Mouse (Mus musculus) brain, embryonic 14.5 days (tissue): ENCODE results near the gene C77080. TPM values are rescaled to one million over a fixed set of nuclear protein-coding genes. Genes with fewer than 3 reads are reported as not detected.

Source experiments
- DNase-seq: peaks from one replicate; pipeline ENCODE4 v3.0.0-alpha.2; 2011; ENCODE audit warnings: low read depth
- CTCF ChIP-seq: fragments of 200-500 bp; IDR thresholded peaks from 2 replicates; pipeline ENCODE4 v1.5.1; 2012; ENCODE audit warnings: inconsistent platforms, mild to moderate bottlenecking, moderate library complexity, borderline replicate concordance; ENCODE audit not compliant: insufficient read depth, insufficient read length; ENCODE audit errors: extremely low read depth
- POLR2A ChIP-seq: fragments of 200-500 bp; IDR thresholded peaks from 2 replicates; pipeline ENCODE4 v1.6.1; 2012; ENCODE audit warnings: mild to moderate bottlenecking, inconsistent platforms, borderline replicate concordance; ENCODE audit not compliant: poor library complexity, insufficient read depth, insufficient read length, severe bottlenecking; ENCODE audit errors: extremely low read depth
- polyA plus RNA-seq: library from polyadenylated mRNA; depleted of rRNA; stranded (reverse); fragments of >200 nt; gene quantifications from 2 replicates; pipeline ENCODE4 v1.2.3, GENCODE M21; 2012; rRNA removed

C77080 gene
- 12.2 and 15.9 TPM in 2 replicates for polyA plus RNA-seq

DNA sequence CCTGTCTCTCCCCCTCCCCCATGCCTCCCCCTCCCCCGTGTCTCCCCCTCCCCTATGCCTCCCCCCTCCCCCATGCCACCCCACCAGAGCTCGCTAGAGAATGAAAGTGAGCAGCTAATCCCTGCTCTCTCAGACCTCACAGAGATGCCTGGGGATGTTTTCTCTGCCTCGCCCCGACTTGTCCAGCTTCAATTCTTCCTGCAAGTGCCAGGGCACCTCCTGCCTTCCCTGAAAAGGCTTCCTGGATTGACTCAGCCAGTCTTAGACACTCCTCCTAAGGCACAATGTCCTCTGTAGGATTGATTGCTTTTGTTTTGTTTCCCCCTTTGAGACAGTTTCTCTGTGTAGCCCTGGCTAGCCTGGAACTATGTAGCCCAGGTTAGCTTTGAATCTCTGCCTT lies at the start of gene C77080:
C77080 (minus strand) TSS at position 209 of the 400 bp plus-strand sequence.
- TF ChIP-seq POLR2A: no peak
- no peak for TF ChIP-seq CTCF
- DNase-seq: no peak

DNA sequence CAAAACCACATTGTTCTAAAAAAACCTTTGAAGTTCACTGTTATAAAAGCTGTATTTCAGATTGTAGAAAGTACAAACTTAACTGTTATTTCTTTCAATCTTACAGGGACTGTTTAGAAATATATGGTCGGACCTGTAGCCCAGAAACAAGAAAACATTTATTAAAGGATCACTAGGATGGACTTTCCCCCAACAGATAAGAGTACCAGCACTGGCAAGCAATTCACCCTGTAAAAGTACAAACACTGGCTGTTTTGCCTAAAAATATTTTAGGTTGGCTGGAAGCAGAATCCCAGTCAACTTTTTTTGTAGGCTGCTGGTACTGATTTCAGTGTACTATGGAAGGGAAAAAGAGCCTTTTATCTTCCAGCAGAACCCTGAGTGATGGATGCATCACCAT lies 46.7 kb upstream of the C77080 start:
- DNase-seq: no peak
- TF ChIP-seq CTCF: no peak
- TF ChIP-seq POLR2A: no peak

DNA sequence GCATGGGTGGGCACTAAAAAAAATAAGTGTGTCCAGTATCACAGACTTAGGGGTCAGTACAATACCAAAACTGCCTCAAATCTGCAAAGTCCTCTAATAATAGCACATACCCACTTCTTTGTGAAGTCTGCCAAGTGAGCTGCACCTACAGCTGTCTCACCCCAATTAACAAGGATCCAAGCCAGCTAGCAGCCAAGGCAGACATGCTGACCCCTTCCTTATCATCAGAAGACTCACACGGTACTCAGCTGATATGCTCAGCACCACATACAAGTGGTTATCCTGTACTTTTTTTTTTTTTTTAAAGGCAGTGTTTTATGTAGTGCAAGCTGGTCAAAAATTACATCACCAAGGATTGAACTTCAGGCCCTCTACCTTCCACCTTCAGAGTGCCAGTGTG lies 43.1 kb upstream of the C77080 start:
- TF ChIP-seq CTCF (no peak), POLR2A (no peak)
- DNase-seq: no peak

DNA sequence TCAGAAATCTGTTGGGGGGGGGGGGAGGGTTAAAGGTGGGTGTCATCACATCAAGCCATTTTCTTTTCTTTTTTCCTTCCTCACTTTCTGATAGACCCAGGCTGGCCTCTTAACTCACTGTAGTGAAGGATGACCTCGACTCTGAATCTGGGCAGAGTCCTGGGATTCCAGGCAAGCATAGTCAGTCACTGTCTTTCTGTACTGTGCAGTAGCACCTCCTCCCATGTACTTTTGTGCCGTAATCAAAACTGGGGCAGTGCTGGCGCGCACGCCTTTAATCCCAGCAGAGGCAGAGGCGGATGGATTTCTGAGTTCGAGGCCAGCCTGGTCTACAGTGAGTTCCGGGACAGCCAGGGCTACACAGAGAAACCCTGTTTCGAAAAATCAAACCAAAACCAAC lies 42.6 kb upstream of the C77080 start:
- no peak for DNase-seq
- TF ChIP-seq CTCF: no peak

DNA sequence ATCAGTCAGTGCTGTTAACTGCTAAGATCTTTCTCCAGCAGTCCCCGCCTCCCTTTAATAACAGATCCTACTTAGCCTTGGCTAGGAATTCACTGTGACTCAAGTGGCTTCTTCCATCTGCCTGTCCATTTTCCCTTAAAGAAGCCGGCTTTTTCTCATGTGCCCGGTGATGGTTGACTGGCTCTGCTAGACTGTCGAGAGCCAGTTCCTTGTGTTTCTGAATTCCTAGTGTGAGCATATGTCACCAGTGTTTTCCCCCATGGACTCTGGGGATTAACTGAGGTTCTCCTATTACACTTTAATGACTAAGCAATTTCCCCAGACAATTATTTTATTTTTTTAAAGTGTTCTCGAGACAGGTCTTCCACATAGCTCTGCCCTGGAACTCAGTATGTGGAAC lies 42.2 kb upstream of the C77080 start:
- TF ChIP-seq CTCF: no peak
- no peak for TF ChIP-seq POLR2A
- DNase-seq: peak; percentile 11

DNA sequence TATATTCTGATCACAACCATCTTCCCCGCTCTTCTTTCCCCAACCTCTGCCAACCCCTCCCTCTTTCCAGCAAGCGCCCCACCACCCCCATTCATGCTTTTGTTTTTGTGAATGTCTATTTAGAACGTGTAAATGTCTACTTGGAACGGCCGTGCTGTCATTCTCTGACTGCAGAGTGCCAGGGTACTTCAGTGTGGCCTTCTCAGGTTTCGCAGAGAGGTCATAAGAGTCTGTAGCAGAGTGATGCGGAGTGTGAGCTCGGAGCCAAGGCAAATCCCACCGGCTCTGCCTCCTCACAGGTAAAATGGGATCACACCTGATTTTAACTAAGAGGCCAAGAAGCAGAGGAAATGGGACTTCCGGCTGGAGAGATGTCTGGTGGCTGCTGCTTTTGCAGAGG lies 37.9 kb upstream of the C77080 start:
- TF ChIP-seq POLR2A (no peak), CTCF (no peak)
- DNase-seq: peak; percentile 36

DNA sequence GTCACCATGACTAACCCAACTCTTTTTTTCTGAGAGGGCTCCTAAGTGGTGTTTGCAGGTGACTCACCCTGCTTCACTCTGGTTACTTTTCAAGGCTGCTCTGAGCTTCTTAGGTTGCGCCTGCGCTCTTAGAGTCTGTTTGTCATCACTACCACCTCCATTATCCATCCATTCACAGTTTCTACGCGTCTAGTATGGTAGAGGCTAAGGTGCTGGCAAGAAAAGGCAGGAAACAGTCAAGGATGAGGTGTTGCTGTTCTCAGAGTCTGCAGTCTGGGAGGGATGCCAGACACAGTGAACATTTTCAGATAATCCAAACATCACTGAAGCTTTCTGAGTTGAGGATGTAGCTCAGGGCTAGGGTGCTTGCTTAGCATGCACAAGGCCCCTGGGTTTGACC lies 36.5 kb upstream of the C77080 start:
- no peak for DNase-seq
- TF ChIP-seq POLR2A (no peak), CTCF (no peak)

DNA sequence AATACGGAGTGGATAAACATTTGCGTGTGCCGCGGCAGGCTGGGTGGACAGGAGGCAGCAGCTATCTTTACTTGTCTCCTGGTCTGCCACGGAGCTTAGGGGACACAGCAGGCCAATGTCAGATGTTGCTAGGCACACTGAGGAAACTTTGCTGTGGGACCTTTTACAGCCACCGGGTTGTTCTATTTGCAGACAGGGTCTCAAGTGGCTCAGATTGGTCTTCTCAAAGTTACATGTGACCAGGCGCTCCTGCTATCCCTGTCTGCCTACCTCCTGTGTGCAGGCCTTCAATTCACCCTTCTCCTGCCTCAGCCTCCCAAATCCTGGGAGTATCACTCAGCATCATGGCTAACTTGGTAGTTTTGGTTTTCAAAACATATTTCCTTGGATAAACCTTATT lies 34.9 kb upstream of the C77080 start:
- no peak for DNase-seq
- no peak for TF ChIP-seq CTCF
- TF ChIP-seq POLR2A: no peak

DNA sequence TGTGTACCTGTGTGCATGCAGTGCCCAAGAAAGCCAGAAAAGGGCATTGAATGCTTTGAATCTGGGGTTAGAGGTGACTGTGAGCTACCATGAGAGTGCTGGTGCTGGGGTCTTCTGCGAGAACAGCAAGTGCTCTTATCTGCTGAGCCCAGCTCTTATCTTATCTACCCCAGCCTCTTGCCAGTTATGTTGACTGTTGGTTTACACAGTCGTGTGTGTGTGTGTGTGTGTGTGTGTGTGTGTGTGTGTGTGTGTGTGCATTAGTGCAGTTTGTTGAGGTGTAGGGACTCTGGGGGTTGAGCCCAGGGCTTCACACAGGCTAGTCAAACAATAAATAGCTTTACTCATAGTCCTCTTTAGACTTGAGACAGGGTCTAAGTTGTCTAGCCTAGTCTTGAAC lies 34.0 kb upstream of the C77080 start:
- DNase-seq: no peak

DNA sequence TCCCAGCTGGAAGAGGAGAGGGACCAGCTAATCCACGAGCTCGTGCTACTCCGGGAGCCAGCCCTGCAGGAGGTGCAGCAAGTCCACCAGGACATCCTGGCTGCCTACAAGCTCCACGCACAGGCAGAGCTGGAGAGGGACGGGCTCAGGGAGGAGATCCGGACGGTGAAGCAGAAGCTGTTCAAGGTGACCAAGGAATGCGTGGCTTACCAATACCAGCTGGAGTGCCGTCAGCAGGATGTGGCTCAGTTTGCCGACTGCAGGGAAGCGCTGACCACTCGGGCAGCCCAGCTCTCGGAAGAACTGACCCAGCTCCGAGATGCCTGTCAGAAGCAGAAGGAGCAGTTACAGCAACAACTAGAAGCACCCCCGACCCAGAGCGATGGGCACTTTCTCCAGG lies 32.5 kb upstream of the C77080 start:
- no peak for DNase-seq
- no peak for TF ChIP-seq CTCF
- no peak for TF ChIP-seq POLR2A

More for the DNA sequence above, 34.0 kb upstream of the C77080 start:
- TF ChIP-seq POLR2A: no peak
- no peak for TF ChIP-seq CTCF

DNA sequence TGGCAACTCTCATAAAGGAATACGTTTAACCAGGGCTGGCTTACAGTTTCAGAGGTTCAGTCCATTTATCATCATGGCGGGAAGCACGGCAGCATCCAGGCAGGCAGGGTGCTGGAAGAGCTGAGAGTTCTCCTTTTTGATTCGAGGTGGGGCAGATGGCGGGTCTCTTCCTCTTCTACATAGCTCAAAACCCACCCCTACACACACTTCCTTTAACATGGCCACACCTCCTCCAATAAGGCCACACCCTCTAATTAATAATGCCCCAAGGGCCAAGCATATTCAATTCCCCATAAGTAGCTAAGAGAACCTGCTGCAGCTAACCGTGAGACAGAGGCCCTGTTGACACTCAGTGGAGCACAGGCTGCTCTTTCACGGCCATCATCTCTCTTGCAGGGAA lies 31.6 kb upstream of the C77080 start:
- no peak for DNase-seq

DNA sequence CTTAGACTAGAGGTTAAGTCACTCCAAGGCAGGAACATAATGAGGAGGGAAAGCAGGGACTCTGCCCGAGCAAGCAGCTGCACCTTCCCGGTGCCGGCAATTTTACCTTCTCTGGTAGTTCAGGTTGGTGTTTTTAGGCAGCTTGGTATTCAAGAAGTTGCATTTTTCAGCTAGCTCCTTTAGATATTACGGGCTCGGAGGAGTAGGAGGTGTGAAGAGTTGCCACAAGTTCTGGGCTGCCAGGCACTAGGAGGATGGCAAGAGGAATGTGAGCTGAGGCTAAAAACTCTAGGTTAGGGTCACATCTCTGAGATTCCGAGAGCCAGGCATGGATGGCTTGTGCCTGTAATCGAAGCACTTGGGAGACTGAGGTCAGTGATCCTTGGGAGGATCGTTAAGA lies 28.5 kb upstream of the C77080 start:
- no peak for DNase-seq
- no peak for TF ChIP-seq CTCF
- TF ChIP-seq POLR2A: no peak

More for the DNA sequence above, 31.6 kb upstream of the C77080 start:
- TF ChIP-seq POLR2A (no peak), CTCF (no peak)

DNA sequence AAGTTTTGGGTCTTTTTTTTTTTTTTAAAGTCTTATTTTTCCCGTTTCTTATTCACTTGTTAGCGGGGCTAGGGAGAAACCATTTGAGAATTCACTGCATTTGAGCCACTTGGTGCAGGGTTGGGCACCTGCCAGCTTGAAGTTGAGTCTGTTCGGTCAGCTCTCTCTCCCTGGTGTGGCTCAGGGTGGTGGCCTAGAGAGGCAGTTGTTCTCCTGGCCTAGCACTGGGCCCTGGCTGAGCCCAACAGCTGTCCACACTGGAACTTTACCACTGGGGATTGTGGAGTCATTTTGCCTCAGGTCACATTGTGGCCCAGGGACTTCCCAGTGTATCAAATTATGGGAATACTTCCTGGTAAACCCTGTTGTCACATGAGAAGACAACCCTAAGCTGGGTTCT lies 26.9 kb upstream of the C77080 start:
- no peak for DNase-seq
- TF ChIP-seq POLR2A: no peak
- no peak for TF ChIP-seq CTCF

DNA sequence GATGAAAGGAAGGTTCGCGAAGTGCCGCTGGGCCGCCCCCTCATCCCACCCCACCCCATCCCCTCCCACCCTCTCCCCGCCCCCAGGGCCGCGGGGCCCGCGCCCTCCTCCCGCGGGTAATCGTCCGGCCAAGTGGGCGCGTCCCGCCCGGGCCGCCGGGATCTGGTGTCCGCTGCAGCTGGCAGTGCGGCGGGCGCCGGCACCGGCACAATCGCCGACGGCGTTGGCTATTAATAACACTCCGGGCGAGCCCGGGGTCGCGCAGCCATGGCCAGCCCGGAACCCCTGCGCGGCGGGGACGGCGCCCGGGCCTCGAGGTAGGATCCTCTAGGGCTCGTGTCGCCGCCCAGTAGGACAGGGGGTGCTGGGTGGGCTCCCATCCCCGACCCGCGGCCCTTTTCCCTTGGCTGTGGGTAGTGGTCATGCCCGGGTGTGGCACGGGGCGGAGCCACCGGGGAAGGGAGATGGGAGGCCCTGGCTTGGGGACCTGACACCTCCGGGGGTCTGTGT lies 26.3 kb upstream of the C77080 start, which contains the start of gene Sync:
Sync (plus strand) TSS at position 146 of the 510 bp plus-strand sequence.
- DNase-seq: peak; percentile 25
- no peak for TF ChIP-seq CTCF

DNA sequence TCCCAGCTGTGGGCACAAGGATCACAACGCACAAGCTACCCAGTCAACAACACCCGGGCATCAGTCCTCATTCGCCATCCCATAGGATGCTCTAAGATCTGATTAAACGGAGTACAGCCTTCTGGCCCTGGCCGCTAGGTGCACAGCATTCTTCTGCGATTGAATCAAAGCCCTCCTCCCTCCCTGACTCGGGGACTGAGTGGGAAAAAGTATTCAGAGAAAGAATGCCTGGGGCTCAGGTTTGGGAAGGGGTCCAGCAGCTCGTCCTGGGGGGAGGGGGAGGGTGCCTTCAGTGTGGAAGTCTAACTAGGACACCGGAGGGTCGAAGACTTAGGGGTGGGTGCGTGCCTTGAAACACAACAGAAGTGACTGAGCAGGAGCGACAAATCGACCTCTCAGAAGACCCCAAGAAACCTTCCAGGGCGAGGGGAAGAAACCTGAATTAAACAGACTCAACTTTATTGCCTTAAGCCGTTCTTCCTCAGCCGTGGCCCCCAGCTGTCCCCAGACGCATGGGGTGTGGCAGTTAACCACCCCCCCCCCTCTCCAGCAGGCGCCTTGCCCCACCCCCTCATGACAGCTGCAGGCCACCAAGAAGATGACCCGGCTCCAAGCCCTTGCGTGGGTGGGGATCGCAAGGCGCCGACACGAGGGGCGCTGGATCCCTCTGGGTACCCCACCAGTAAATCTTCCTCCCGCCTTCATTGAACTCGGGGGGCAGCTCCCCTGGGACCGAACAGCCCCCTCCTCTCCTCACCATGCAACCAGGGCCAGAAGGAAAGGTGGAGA lies 25.7 kb upstream of the C77080 start:
- TF ChIP-seq CTCF (peak; percentile 37; the same call in 1 of the 2 replicates), POLR2A (no peak)
- DNase-seq: peak; percentile 55
